Mouse (Mus musculus) limb, embryonic 14.5 days (tissue): ENCODE data around the gene Hist1h3f. TPM values are rescaled to one million over a fixed set of nuclear protein-coding genes. Genes with fewer than 3 reads are reported as not detected.

Experiments
- ATAC-seq: fragments of 200-750 bp; cut with Nextera tagmentation; 2 replicates; pipeline ENCODE4 v1.8.0; 2017; ENCODE audit warnings: low read depth, moderate number of reproducible peaks, moderate TSS enrichment; ENCODE audit not compliant: low FRiP score
- DNase-seq: peaks from one replicate; pipeline ENCODE4 v3.0.0-alpha.2; 2015; ENCODE audit warnings: low spot score
- H3K27ac ChIP-seq: fragments of 300-500 bp; sonication (generic); replicated peaks from 2 replicates; pipeline ENCODE4 v1.5.1; 2014; ENCODE audit warnings: low read depth, mild to moderate bottlenecking, low read length, moderate library complexity, mixed read lengths
- H3K27me3 ChIP-seq: fragments of 300-500 bp; sonication (generic); 2 replicates; pipeline ENCODE4 v1.6.1; 2014; ENCODE audit warnings: low read length, mixed read lengths; ENCODE audit not compliant: control insufficient read depth, insufficient read depth
- H3K36me3 ChIP-seq: fragments of 300-500 bp; sonication (generic); 2 replicates; pipeline ENCODE4 v1.6.1; 2014; ENCODE audit warnings: mild to moderate bottlenecking, low read length, moderate library complexity, mixed read lengths; ENCODE audit not compliant: control insufficient read depth, insufficient read depth
- H3K4me1 ChIP-seq: fragments of 300-500 bp; sonication (generic); 2 replicates; pipeline ENCODE4 v1.6.1; 2014; ENCODE audit warnings: antibody characterized with exemption, low read length, mixed read lengths; ENCODE audit not compliant: control insufficient read depth, insufficient read depth
- H3K4me2 ChIP-seq: fragments of 300-500 bp; sonication (generic); replicated peaks from 2 replicates; pipeline ENCODE4 v1.6.1; 2014; ENCODE audit warnings: low read depth, mild to moderate bottlenecking, low read length, moderate library complexity; ENCODE audit not compliant: severe bottlenecking
- H3K4me3 ChIP-seq: fragments of 300-500 bp; sonication (generic); replicated peaks from 2 replicates; pipeline ENCODE4 v1.5.1; 2014; ENCODE audit warnings: low read length
- H3K9ac ChIP-seq: fragments of 300-500 bp; sonication (generic); 2 replicates; pipeline ENCODE4 v1.6.1; 2014; ENCODE audit warnings: mild to moderate bottlenecking, low read depth, low read length, moderate library complexity; ENCODE audit not compliant: severe bottlenecking
- H3K9me3 ChIP-seq: fragments of 300-500 bp; sonication (generic); 2 replicates; pipeline ENCODE4 v1.6.1; 2016; ENCODE audit warnings: low read length; ENCODE audit not compliant: control insufficient read depth
- POLR2A ChIP-seq: fragments of 200-500 bp; IDR thresholded peaks from 2 replicates; pipeline ENCODE4 v1.8.0; 2012; ENCODE audit warnings: inconsistent platforms, mild to moderate bottlenecking, moderate library complexity, borderline replicate concordance; ENCODE audit not compliant: insufficient read depth, insufficient read length; ENCODE audit errors: extremely low read depth
- WGBS: fragments of 180-500 bp; shearing (Covaris S2); extraction: QIAGEN DNeasy Blood & Tissue Kit; methylation state at CpG from one replicate; pipeline ENCODE4 v1.1.7; 2014; 5-methylcytosine and 5-hydroxymethylcytosine counted together
- polyA plus RNA-seq, 2 experiments: library from polyadenylated mRNA; depleted of rRNA in 1 of 2; stranded (reverse) in 1 of 2; unstranded in 1 of 2; fragments of >200 nt; fragmentation: Nextera tagmentation in 1 of 2; extraction: Ambion mirVana in 1 of 2; gene quantifications; 2 replicates each; pipeline versions ENCODE4 v1.2.1 to v1.2.3; 2012 to 2014

Hist1h3f gene
- polyA plus RNA-seq, 2 experiments, result 0.65 to 4.1 TPM

GRCm38 (mm10) chr13:23551931-23552914 lies 8.4 kb downstream of the Hist1h3f start:
- H3K9ac ChIP-seq, result no peak overlapping the region
- no peak for ATAC-seq
- no peaks in the 10 kb centered on the region for H3K9me3 ChIP-seq
- no peak for DNase-seq
- no peak for TF ChIP-seq POLR2A
- WGBS, result 57% methylated on average over 8 of the region's 8 CpGs
- peak overlapping the region; percentile 36 for H3K4me3 ChIP-seq
- H3K4me2 ChIP-seq, result peak overlapping the region; percentile 46; the same call in 1 of the 2 replicates
- H3K27ac ChIP-seq, result peak overlapping the region; percentile 69
- no peaks in the 10 kb centered on the region for H3K27me3 ChIP-seq
- peaks cover 15% of the 10 kb centered on the region for H3K4me1 ChIP-seq
- no peaks in the 10 kb centered on the region for H3K36me3 ChIP-seq

GRCm38 (mm10) chr13:23552962-23553361 lies 9.1 kb downstream of the Hist1h3f start, which contains the start of gene Hist1h1d:
Gene Hist1h1d, plus strand, starts transcription at chr13:23553262.
- DNase-seq, result no peak
- Histone ChIP-seq H3K4me2 (peak within 1 kb of the TSS; percentile 46; the same call in 1 of the 2 replicates), H3K27me3 (no peaks in the 10 kb centered on the region), H3K27ac (peak within 1 kb of the TSS; percentile 97), H3K4me3 (peak within 1 kb of the TSS; percentile 36), H3K4me1 (peaks cover 15% of the 10 kb centered on the region), H3K9ac (no peak within 1 kb of the TSS), H3K9me3 (no peaks in the 10 kb centered on the region), H3K36me3 (no peaks in the 10 kb centered on the region)
- no peak for TF ChIP-seq POLR2A
- no peak for ATAC-seq

- Histone ChIP-seq H3K27ac (peak overlapping the region; percentile 97), H3K4me2 (peak overlapping the region; percentile 94), H3K9me3 (no peaks in the 10 kb centered on the region), H3K4me3 (peak overlapping the region; percentile 51), H3K9ac (peak overlapping the region; percentile 73), H3K36me3 (no peaks in the 10 kb centered on the region), H3K27me3 (no peaks in the 10 kb centered on the region), H3K4me1 (peaks cover 15% of the 10 kb centered on the region)
- ATAC-seq (no peak), DNase-seq (no peak)
- no peak for TF ChIP-seq POLR2A
- WGBS, result 21% methylated on average over 9 of the region's 9 CpGs
Observed at GRCm38 (mm10) chr13:23554393-23554792, 10.5 kb downstream of the Hist1h3f start.

- ATAC-seq (peak; percentile 77), DNase-seq (peak; percentile 96)
- H3K4me2 ChIP-seq, result peak overlapping the region; percentile 94
- peak overlapping the region; percentile 73 for H3K9ac ChIP-seq
- no peaks in the 10 kb centered on the region for H3K9me3 ChIP-seq
- H3K27me3 ChIP-seq, result no peaks in the 10 kb centered on the region
- H3K4me3 ChIP-seq, result peak overlapping the region; percentile 51
- peak overlapping the region; percentile 97 for H3K27ac ChIP-seq
- peaks cover 15% of the 10 kb centered on the region for H3K4me1 ChIP-seq
- TF ChIP-seq POLR2A, result peak; percentile 95; the same call in 1 of the 2 replicates
- no peaks in the 10 kb centered on the region for H3K36me3 ChIP-seq
- under 1% methylated on average over 52 of the region's 54 CpGs for WGBS
Observed at GRCm38 (mm10) chr13:23554925-23555838, 11.3 kb downstream of the Hist1h3f start.
